Mouse (Mus musculus) yolk sac, embryonic 10.5 days (tissue): ENCODE data around the gene Gm21173.
"Not testable (repeated sequence)": the region's sequence is repeated elsewhere in the genome, so short reads cannot be mapped to it uniquely, and the experiment has no call there.

Source experiments
- DNase-seq: peaks from one replicate; pipeline ENCODE4 v3.0.0-alpha.2; 2017; ENCODE audit warnings: low spot score

Gm21173 gene

GRCm38 (mm10) chrY:76761300-76761699 is at the start of gene Gm21173:
Gene Gm21173 (plus strand): TSS chrY:76761600.
- DNase-seq, result not testable (repeated sequence)
